Mouse (Mus musculus): Measurements from ENCODE around the gene Selenoo. TPM values are rescaled to one million over a fixed set of nuclear protein-coding genes. Genes with fewer than 3 reads are reported as not detected.
A peak's percentile ranks its signal among the peaks of the same experiment; 100 is the strongest.

Gene Selenoo
- total RNA-seq, 2 experiments from 2014 or later = 10.5 to 13.0 TPM

GRCm38 (mm10) chr15:89124312-89124711, 35.4 kb downstream of the Selenoo start:
- DNase-seq = no peak
- intact Hi-C loops (cut with DNase I) = loop anchor here (5.0 kb wide), 1 partner anchor 73 kb away; the partner anchor contains the start of gene Dennd6b

- intact Hi-C loops (cut with DNase I) = no loop called here
- no peak for DNase-seq
Measured at GRCm38 (mm10) chr15:89125351-89125750, 36.5 kb downstream of the Selenoo start.

- no peak for DNase-seq
- intact Hi-C loops (cut with DNase I) = no loop called here
Measured at GRCm38 (mm10) chr15:89126622-89127021, 37.7 kb downstream of the Selenoo start.

GRCm38 (mm10) chr15:89127364-89127940, 38.6 kb downstream of the Selenoo start:
- no peak for DNase-seq
- intact Hi-C loops (cut with DNase I) = no loop called here

- peak; percentile 90 to 91 for DNase-seq
- intact Hi-C loops (cut with DNase I) = no loop called here
Measured at GRCm38 (mm10) chr15:89128382-89129350, 39.8 kb downstream of the Selenoo start, which contains the start of gene Hdac10. Gene Hdac10 (minus strand): TSS chr15:89128700.

- intact Hi-C loops (cut with DNase I) = no loop called here
- no peak for DNase-seq
Measured at GRCm38 (mm10) chr15:89130245-89130644, 41.4 kb downstream of the Selenoo start.

GRCm38 (mm10) chr15:89131316-89131715, 42.4 kb downstream of the Selenoo start:
- intact Hi-C loops (cut with DNase I) = no loop called here
- no peak for DNase-seq

- DNase-seq = no peak
- intact Hi-C loops (cut with DNase I) = no loop called here
Measured at GRCm38 (mm10) chr15:89136461-89137155, 47.7 kb downstream of the Selenoo start.

- peak in 1 of 2 experiments; percentile 27 for DNase-seq
- intact Hi-C loops (cut with DNase I) = no loop called here
Measured at GRCm38 (mm10) chr15:89137378-89138045, 48.6 kb downstream of the Selenoo start.

- intact Hi-C loops (cut with DNase I) = no loop called here
- no peak for DNase-seq
Measured at GRCm38 (mm10) chr15:89138046-89138405, 49.1 kb downstream of the Selenoo start.

- DNase-seq = no peak
- intact Hi-C loops (cut with DNase I) = no loop called here
Measured at GRCm38 (mm10) chr15:89138531-89138930, 49.6 kb downstream of the Selenoo start.

- intact Hi-C loops (cut with DNase I) = no loop called here
- DNase-seq = peak; percentile 69
Measured at GRCm38 (mm10) chr15:89140048-89140658, 51.3 kb downstream of the Selenoo start.

- peak in 1 of 2 experiments; percentile 76 for DNase-seq
- intact Hi-C loops (cut with DNase I) = no loop called here
Measured at GRCm38 (mm10) chr15:89140659-89141252, 51.9 kb downstream of the Selenoo start, which contains the start of gene Mapk12. Gene Mapk12 (minus strand): TSS chr15:89140703.

- no peak for DNase-seq
- intact Hi-C loops (cut with DNase I) = no loop called here
Measured at GRCm38 (mm10) chr15:89141443-89141842, 52.6 kb downstream of the Selenoo start.

GRCm38 (mm10) chr15:89141905-89142304, 53.0 kb downstream of the Selenoo start:
- peak in 1 of 2 experiments; percentile 19 for DNase-seq
- intact Hi-C loops (cut with DNase I) = no loop called here

- intact Hi-C loops (cut with DNase I) = no loop called here
- no peak for DNase-seq
Measured at GRCm38 (mm10) chr15:89143134-89143533, 54.2 kb downstream of the Selenoo start.

- intact Hi-C loops (cut with DNase I) = no loop called here
- no peak for DNase-seq
Measured at GRCm38 (mm10) chr15:89144965-89145364, 56.1 kb downstream of the Selenoo start.

GRCm38 (mm10) chr15:89145813-89146350, 57.0 kb downstream of the Selenoo start:
- intact Hi-C loops (cut with DNase I) = no loop called here
- no peak for DNase-seq

GRCm38 (mm10) chr15:89146537-89146936, 57.7 kb downstream of the Selenoo start:
- intact Hi-C loops (cut with DNase I) = no loop called here

More at GRCm38 (mm10) chr15:89146537-89146936, 57.7 kb downstream of the Selenoo start:
- DNase-seq = peak in 1 of 2 experiments; percentile 25

Data from heart, postnatal 10 days (tissue).